Mouse (Mus musculus) myocyte (in vitro differentiated cells): Measurements from ENCODE around the gene Mum1.

Experiments
- CEBPB ChIP-seq: IDR thresholded peaks from 2 replicates; pipeline ENCODE4 v1.6.1; 2011; ENCODE audit warnings: mild to moderate bottlenecking, moderate library complexity; ENCODE audit not compliant: poor library complexity, insufficient read depth, severe bottlenecking
- MAX ChIP-seq: IDR thresholded peaks from one replicate; pipeline ENCODE4 v1.6.1; 2011; ENCODE audit warnings: low read depth, mild to moderate bottlenecking, control low read depth
- POLR2A ChIP-seq: IDR thresholded peaks from one replicate; pipeline ENCODE4 v1.6.1; 2011; ENCODE audit warnings: low read depth, mild to moderate bottlenecking, control low read depth, moderate library complexity; ENCODE audit not compliant: insufficient read length
- SRF ChIP-seq: IDR thresholded peaks from one replicate; pipeline ENCODE4 v1.6.1; 2011; ENCODE audit warnings: low read depth; ENCODE audit not compliant: control insufficient read depth, insufficient read length
- TCF12 ChIP-seq: IDR thresholded peaks from one replicate; pipeline ENCODE4 v1.6.1; 2011; ENCODE audit warnings: mild to moderate bottlenecking, control low read depth; ENCODE audit not compliant: poor library complexity, insufficient read depth, severe bottlenecking
- TCF3 ChIP-seq: IDR thresholded peaks from one replicate; pipeline ENCODE4 v1.6.1; 2011; ENCODE audit warnings: low read depth, control low read depth; ENCODE audit not compliant: insufficient read length

DNA sequence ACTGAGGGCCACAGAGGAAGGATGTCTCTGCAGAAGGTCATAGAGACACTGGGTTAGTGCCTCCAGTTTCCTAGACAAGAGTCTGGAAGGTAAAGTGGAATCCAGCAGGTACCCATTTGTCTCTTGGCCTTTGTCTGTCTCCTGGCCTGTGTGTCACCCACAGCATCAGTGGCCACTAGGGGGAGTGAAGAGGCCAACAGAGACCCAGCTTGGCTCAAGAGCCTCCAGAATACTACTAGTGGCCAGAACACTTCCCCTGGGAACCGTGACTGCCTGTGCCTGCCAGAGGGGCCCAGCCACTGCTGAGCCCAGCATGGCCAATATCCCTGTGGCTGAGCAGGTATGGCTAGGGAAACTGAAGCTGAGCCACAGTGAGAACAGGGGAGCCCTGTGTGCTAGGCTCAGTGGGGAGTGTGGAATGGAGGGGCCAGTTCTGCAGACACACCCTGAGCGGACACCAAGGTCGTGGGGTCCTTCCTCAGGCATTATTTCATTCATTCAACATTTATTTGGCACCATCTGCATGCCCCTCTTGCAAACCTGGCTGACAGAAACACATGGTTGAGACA is 26.7 kb upstream of the Mum1 start:
- TF ChIP-seq TCF3 = no peak
- TF ChIP-seq POLR2A = no peak
- TF ChIP-seq TCF12 = no peak
- TF ChIP-seq CEBPB = no peak
- TF ChIP-seq MAX = no peak
- TF ChIP-seq SRF = no peak
